In the genomic region with DNA sequence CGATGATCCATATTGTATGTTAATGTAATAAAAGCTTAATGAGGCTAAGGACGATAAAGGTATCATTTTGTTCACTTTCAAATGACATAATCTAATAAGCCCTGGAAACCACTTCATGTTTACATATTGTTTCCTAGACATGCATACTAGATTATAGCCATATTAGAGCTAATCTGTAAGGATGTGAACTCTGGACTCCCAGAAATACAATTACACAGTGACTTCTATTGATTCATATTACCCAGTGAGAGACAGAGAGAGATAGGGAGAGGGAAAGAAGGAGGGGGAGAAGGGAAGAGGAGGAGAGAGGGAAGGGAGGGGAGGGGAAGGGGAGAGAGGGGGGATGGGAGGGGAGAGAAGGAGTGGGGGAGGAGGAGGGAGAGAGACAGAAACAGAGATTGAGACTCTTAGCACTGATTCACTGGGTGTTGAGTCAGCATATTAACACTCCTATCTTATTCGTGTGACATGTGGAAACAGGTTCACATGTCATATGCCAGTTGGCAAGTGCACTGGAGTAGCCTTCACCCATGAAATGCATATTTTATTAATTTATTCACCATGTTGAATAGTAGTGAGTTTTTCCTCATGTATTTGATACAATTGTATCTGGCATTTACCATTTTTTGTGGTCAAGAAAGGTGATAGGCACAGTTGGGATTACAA, we compare ENCODE assay signal across 25 mouse cellular contexts. TPM values are rescaled to one million over a fixed set of nuclear protein-coding genes. Genes with fewer than 3 reads are reported as not detected.
A peak's percentile ranks its signal among the peaks of the same experiment; 100 is the strongest.
DNase-seq lines count a peak whose midpoint lies in the region; ATAC-seq and TF ChIP-seq lines count a peak whose summit lies in the region.
"Had no signal": no experiment of that assay in that cellular context is flagged by ENCODE, and none has a peak within 500 bp of the region (broad histone marks: within the 10 kb centered on the region; RNA-seq: fewer than 3 reads in every experiment).

No protein-coding gene starts in this region.

- no peaks in the 10 kb centered on the region for H3K27me3 ChIP-seq in CH12.LX (replicated peaks)
- no peaks in the 10 kb centered on the region for H3K27me3 ChIP-seq in intestine, embryonic 15.5 days (replicated peaks)
- H3K27me3 ChIP-seq in myocyte (ENCODE audit: control insufficient read depth, insufficient read depth, insufficient read length): no peaks in the 10 kb centered on the region
- no peaks in the 10 kb centered on the region for H3K27me3 ChIP-seq in forebrain, postnatal 0 days (ENCODE audit: insufficient read depth, low read length)
- H3K27me3 ChIP-seq: embryonic facial prominence, embryonic 13.5 days; forebrain, embryonic 13.5 days; hindbrain, embryonic 13.5 days had no signal

- H3K27ac ChIP-seq in CH12.LX (ENCODE audit: insufficient read depth, low read depth): no peak overlapping the region
- H3K27ac ChIP-seq in intestine, embryonic 15.5 days: no peak overlapping the region
- H3K27ac ChIP-seq in forebrain, postnatal 0 days (ENCODE audit: low read depth, low read length): no peak overlapping the region
- H3K27ac ChIP-seq: embryonic facial prominence, embryonic 10.5 days; embryonic facial prominence, embryonic 13.5 days; forebrain, embryonic 13.5 days; gastrocnemius, adult 2 months; hindbrain, embryonic 10.5 days; hindbrain, embryonic 13.5 days had no signal

- H3K4me3 ChIP-seq in CH12.LX (replicated peaks in 1 of 3; ENCODE audit: low read depth in 2 of 3, low read length in 2 of 3, poor library complexity in 1 of 3) (no peak overlapping the region), myocyte (no peak overlapping the region)
- H3K4me3 ChIP-seq in intestine, embryonic 15.5 days (replicated peaks): no peak overlapping the region
- no peak overlapping the region for H3K4me3 ChIP-seq in forebrain, postnatal 0 days (ENCODE audit: low read depth, low read length)
- H3K4me3 ChIP-seq: embryonic facial prominence, embryonic 10.5 days; embryonic facial prominence, embryonic 13.5 days; erythroblast, embryonic 14.5 days; forebrain, embryonic 13.5 days; gastrocnemius, adult 2 months; hindbrain, embryonic 10.5 days; hindbrain, embryonic 13.5 days had no signal

- H3K36me3 ChIP-seq in CH12.LX (replicated peaks in 1 of 2; ENCODE audit: control insufficient read depth in 1 of 2, insufficient read depth in 1 of 2, low read length in 1 of 2) (no peaks in the 10 kb centered on the region), myocyte (ENCODE audit: control insufficient read depth, insufficient read depth) (no peaks in the 10 kb centered on the region)
- H3K36me3 ChIP-seq in intestine, embryonic 15.5 days: no peaks in the 10 kb centered on the region
- H3K36me3 ChIP-seq in forebrain, postnatal 0 days (ENCODE audit: insufficient read depth): no peaks in the 10 kb centered on the region
- H3K36me3 ChIP-seq: embryonic facial prominence, embryonic 10.5 days; embryonic facial prominence, embryonic 13.5 days; hindbrain, embryonic 10.5 days; hindbrain, embryonic 13.5 days had no signal

- DNase-seq in CH12.LX (ENCODE audit: extremely low read depth): no peak
- no peak for DNase-seq in yolk sac, embryonic 10.5 days (ENCODE audit: low spot score)
- no peak for DNase-seq in spleen, postnatal 36 days (ENCODE audit: low spot score in 2 of 2)
- no peak for DNase-seq in forebrain, postnatal 0 days
- DNase-seq: adrenal gland, adult 2 months; adrenal gland, postnatal 25 days; cerebellum, adult 11-12 months; cerebellum, adult 8-10 months; cerebellum, postnatal 10 days; cerebellum, postnatal 36 days; embryo, embryonic 11 days; gastrocnemius, adult 2 months; gastrocnemius, postnatal 14 days; heart, adult 11 months had no signal

- dilution Hi-C loops in CH12.LX (cut with MboI; ENCODE audit: extremely low pct_ligation_motif_present, extremely low pct_unique_long_range_greater_than_20kb, low sequenced_read_pairs): no loop called here

- no peak overlapping the region for H3ac ChIP-seq in myocyte (ENCODE audit: control insufficient read depth, insufficient read length)

- no peaks in the 10 kb centered on the region for H3K4me1 ChIP-seq in CH12.LX (ENCODE audit: control insufficient read depth in 1 of 2, insufficient read depth in 2 of 2)
- H3K4me1 ChIP-seq in intestine, embryonic 15.5 days (replicated peaks): no peaks in the 10 kb centered on the region
- no peaks in the 10 kb centered on the region for H3K4me1 ChIP-seq in forebrain, postnatal 0 days (ENCODE audit: insufficient read depth)
- H3K4me1 ChIP-seq: embryonic facial prominence, embryonic 10.5 days; embryonic facial prominence, embryonic 13.5 days; forebrain, embryonic 13.5 days; hindbrain, embryonic 10.5 days; hindbrain, embryonic 13.5 days had no signal

- H3K9ac ChIP-seq in CH12.LX (ENCODE audit: insufficient read depth, low read depth): no peak overlapping the region
- H3K9ac ChIP-seq in intestine, embryonic 15.5 days: no peak overlapping the region
- H3K9ac ChIP-seq in forebrain, postnatal 0 days: no peak overlapping the region
- H3K9ac ChIP-seq: embryonic facial prominence, embryonic 13.5 days; forebrain, embryonic 13.5 days; hindbrain, embryonic 13.5 days had no signal

- no peak for TF ChIP-seq CTCF in CH12.LX (conservative IDR thresholded peaks at IDR 0.05 in 1 of 2, IDR thresholded peaks at IDR 0.05 in 1 of 2; ENCODE audit: low read depth in 2 of 2, low read length in 2 of 2)
- no peak for TF ChIP-seq CTCF in forebrain, postnatal 0 days (IDR thresholded peaks at IDR 0.05; ENCODE audit: low read depth)

- H3K79me2 ChIP-seq in CH12.LX (replicated peaks; ENCODE audit: control insufficient read depth, extremely low read depth, insufficient read depth, poor library complexity, severe bottlenecking) (no peaks in the 10 kb centered on the region), myocyte (ENCODE audit: control insufficient read depth, insufficient read depth) (no peaks in the 10 kb centered on the region)

- WGBS in intestine, embryonic 15.5 days: 68% methylated on average over 3 of the region's 3 CpGs
- 87% methylated on average over 3 of the region's 3 CpGs for WGBS in forebrain, postnatal 0 days

- no peak for TF ChIP-seq EP300 in CH12.LX (IDR thresholded peaks at IDR 0.05; ENCODE audit: low read length)

- H3K4me2 ChIP-seq in CH12.LX (ENCODE audit: insufficient read depth, low read depth, poor library complexity, severe bottlenecking) (no peak overlapping the region), myocyte (ENCODE audit: low read depth) (no peak overlapping the region)
- no peak overlapping the region for H3K4me2 ChIP-seq in intestine, embryonic 15.5 days (replicated peaks)
- no peak overlapping the region for H3K4me2 ChIP-seq in forebrain, postnatal 0 days (ENCODE audit: low read depth)
- H3K4me2 ChIP-seq: embryonic facial prominence, embryonic 13.5 days; forebrain, embryonic 13.5 days; heart, embryonic 11.5 days; hindbrain, embryonic 13.5 days had no signal

- TF ChIP-seq POLR2A in CH12.LX (IDR thresholded peaks at IDR 0.05; ENCODE audit: low read depth, low read length): no peak
- no peak for TF ChIP-seq POLR2A in myocyte (IDR thresholded peaks at IDR 0.05; ENCODE audit: insufficient read length, low read depth)

- in situ Hi-C loops in CH12.LX (cut with MboI; ENCODE audit: low pct_ligation_motif_present, low pct_unique_long_range_greater_than_20kb, low sequenced_read_pairs): no loop called here

- H3K9me3 ChIP-seq in CH12.LX (replicated peaks; ENCODE audit: low read length): no peaks in the 10 kb centered on the region
- no peaks in the 10 kb centered on the region for H3K9me3 ChIP-seq in intestine, embryonic 15.5 days
- H3K9me3 ChIP-seq in forebrain, postnatal 0 days (ENCODE audit: low read length): no peaks in the 10 kb centered on the region
- H3K9me3 ChIP-seq: embryonic facial prominence, embryonic 10.5 days; embryonic facial prominence, embryonic 13.5 days; forebrain, embryonic 13.5 days; hindbrain, embryonic 10.5 days; hindbrain, embryonic 13.5 days had no signal

- peak; percentile 94 for ATAC-seq in intestine, embryonic 15.5 days
- ATAC-seq in forebrain, postnatal 0 days: no peak
- ATAC-seq: forebrain, embryonic 13.5 days; forebrain, embryonic 16.5 days; hindbrain, embryonic 16.5 days had no signal

- TF ChIP-seq RAD21 in CH12.LX (IDR thresholded peaks at IDR 0.05; ENCODE audit: low read depth, low read length): no peak

TF ChIP-seq in CH12.LX, 34 proteins besides CTCF, POLR2A, EP300 and RAD21:
- TF ChIP-seq NELFE (IDR thresholded peaks at IDR 0.05; ENCODE audit: low read depth, low read length): no peak
- TF ChIP-seq MAFK (IDR thresholded peaks at IDR 0.05; ENCODE audit: insufficient replicate concordance, low read length): peak; percentile 41; the same call in 1 of the 2 replicates
TF ChIP-seq in CH12.LX: peak in this region for 1.

TF ChIP-seq in myocyte, 11 proteins besides CTCF, POLR2A, EP300 and RAD21:
- TF ChIP-seq MYOD1 (IDR thresholded peaks at IDR 0.05; ENCODE audit: control insufficient read depth in 1 of 3, insufficient read length in 2 of 3, low read depth in 2 of 3): peak in 2 of 3 experiments; percentile 63 to 69
- TF ChIP-seq CEBPB (IDR thresholded peaks at IDR 0.05; ENCODE audit: insufficient read depth, poor library complexity, severe bottlenecking): no peak

RNA-seq across cellular contexts. Expression of a gene that starts 36.9 kb away (rescaled TPM):
- total RNA-seq in CH12.LX (2012; rRNA removed): 34.4 and 41.8 TPM in 2 replicates
- 70.8 and 79.8 TPM in 2 replicates for total RNA-seq in CH12.LX (2014; rRNA removed)
- 59.7 and 60.0 TPM in 2 replicates for polyA plus RNA-seq in CH12.LX (2012; ENCODE audit: insufficient read length, low read depth)
- polyA plus RNA-seq in intestine, embryonic 15.5 days (2015; fragmentation: Nextera tagmentation; extraction: Ambion mirVana): 98.1 and 105 TPM in 2 replicates
- polyA plus RNA-seq in myocyte (2012; fragmentation: generic; extraction: Trizol): 18.5 TPM
- 71.3 and 92.3 TPM in 2 replicates for total RNA-seq in forebrain, postnatal 0 days (2014; rRNA removed)
- polyA plus RNA-seq in forebrain, postnatal 0 days (2015; fragmentation: Nextera tagmentation; extraction: Ambion mirVana): 33.0 and 51.6 TPM in 2 replicates
